Mouse (Mus musculus): ENCODE measurements at regions not wholly inside any gene's neighbourhood (a gene's known extent, or its start where the extent isn't known, plus 50 kb on each side); places are given as distances from the start of the nearest gene placed in this dataset.

DNA sequence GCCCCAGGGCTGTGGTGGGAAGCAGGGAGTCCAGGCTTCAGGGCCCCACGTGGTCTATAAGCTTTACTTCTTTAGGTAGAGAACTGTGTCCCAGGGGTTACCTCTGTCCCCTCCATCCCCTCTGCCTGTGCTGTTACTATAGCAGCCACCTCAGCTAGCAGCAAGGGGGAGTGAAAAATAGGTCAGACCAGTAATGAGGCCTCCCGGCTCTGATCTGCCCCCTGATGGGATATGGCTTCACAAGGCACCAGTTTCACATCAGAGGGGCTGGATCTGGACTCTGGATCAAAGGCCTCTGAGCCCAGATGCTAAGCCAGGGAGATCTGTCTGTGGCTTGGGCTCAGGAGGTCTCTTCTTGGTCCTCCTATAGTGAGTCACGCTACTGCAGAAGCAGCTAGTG, 184.5 kb downstream of the Matn1 start:
- TF ChIP-seq POLR2A (IDR thresholded peaks at IDR 0.05; ENCODE audit: insufficient read depth, low read depth, low read length): no peak
- no peak for TF ChIP-seq CTCF (IDR thresholded peaks at IDR 0.05; ENCODE audit: insufficient read depth, low read depth, low read length)
